Mouse (Mus musculus) neural tube, embryonic 10.5 days (tissue): ENCODE measurements around the gene Endou.

ENCODE experiments used
- DNase-seq: peaks from one replicate; pipeline ENCODE4 v3.0.0-alpha.2; 2017; ENCODE audit warnings: low spot score; ENCODE audit errors: extremely low spot score

Endou gene

GRCm38 (mm10) chr15:97728394-97728793, 2.7 kb downstream of the Endou start:
- no peak for DNase-seq

GRCm38 (mm10) chr15:97727520-97727919, 3.6 kb downstream of the Endou start:
- DNase-seq, result no peak

- DNase-seq, result no peak
Measured at GRCm38 (mm10) chr15:97727048-97727447, 4.1 kb downstream of the Endou start.

GRCm38 (mm10) chr15:97726310-97726709, 4.8 kb downstream of the Endou start:
- DNase-seq, result no peak

- no peak for DNase-seq
Measured at GRCm38 (mm10) chr15:97725198-97725785, 5.8 kb downstream of the Endou start.

- DNase-seq, result no peak
Measured at GRCm38 (mm10) chr15:97724346-97725197, 6.6 kb downstream of the Endou start.

- no peak for DNase-seq
Measured at GRCm38 (mm10) chr15:97723536-97724345, 7.4 kb downstream of the Endou start.

- DNase-seq, result no peak
Measured at GRCm38 (mm10) chr15:97721008-97721701, 10.0 kb downstream of the Endou start.

GRCm38 (mm10) chr15:97720026-97720675, 11.0 kb downstream of the Endou start:
- no peak for DNase-seq

GRCm38 (mm10) chr15:97719494-97719893, 11.6 kb downstream of the Endou start:
- DNase-seq, result no peak

GRCm38 (mm10) chr15:97718535-97719155, 12.5 kb downstream of the Endou start:
- DNase-seq, result no peak

- DNase-seq, result peak; percentile 39
Measured at GRCm38 (mm10) chr15:97717861-97718534, 13.1 kb downstream of the Endou start.

- no peak for DNase-seq
Measured at GRCm38 (mm10) chr15:97716782-97717181, 14.4 kb downstream of the Endou start.

GRCm38 (mm10) chr15:97715734-97716133, 15.4 kb downstream of the Endou start:
- no peak for DNase-seq

GRCm38 (mm10) chr15:97715083-97715482, 16.1 kb downstream of the Endou start:
- no peak for DNase-seq

- no peak for DNase-seq
Measured at GRCm38 (mm10) chr15:97712546-97712945, 18.6 kb downstream of the Endou start.

GRCm38 (mm10) chr15:97710906-97711305, 20.2 kb downstream of the Endou start:
- peak; percentile 14 for DNase-seq

GRCm38 (mm10) chr15:97705211-97706050, 25.7 kb downstream of the Endou start, which contains the start of gene Rpap3:
Gene Rpap3 (minus strand): TSS chr15:97705825.
- peak; percentile 90 for DNase-seq

GRCm38 (mm10) chr15:97696616-97697015, 34.5 kb downstream of the Endou start:
- no peak for DNase-seq
